In the genomic region with DNA sequence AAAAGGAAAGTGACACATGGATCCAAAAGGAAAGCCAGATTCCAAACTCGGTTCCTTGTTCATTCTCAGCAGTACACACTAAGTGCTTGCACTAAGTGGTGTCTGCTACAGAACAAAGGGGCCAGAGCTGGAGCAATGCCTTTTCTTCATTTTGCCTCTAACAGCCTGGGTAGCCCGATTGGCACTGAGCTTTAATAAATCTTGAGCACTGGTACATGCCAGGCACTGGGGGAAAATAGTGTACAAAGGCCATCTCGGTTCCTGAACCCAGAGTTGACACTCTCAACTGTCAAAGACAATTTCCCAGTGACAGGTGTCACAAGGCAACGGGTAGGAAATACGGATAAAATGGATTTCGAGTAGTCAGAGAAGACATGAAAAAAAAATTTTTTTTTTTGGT, we compare ENCODE assay signal across 8 mouse cellular contexts. TPM values are rescaled to one million over a fixed set of nuclear protein-coding genes. Genes with fewer than 3 reads are reported as not detected.
DNase-seq lines count a peak whose midpoint lies in the region; ATAC-seq and TF ChIP-seq lines count a peak whose summit lies in the region.

No protein-coding gene starts in this region.

- H3K4me1 ChIP-seq in CH12.LX (ENCODE audit: control insufficient read depth in 1 of 2, insufficient read depth in 2 of 2) = peaks cover 0 to 29% of the 10 kb centered on the region in 2 experiments; a peak in 2 of 4 replicates
- no peaks in the 10 kb centered on the region for H3K4me1 ChIP-seq in forebrain, embryonic 11.5 days (replicated peaks; ENCODE audit: control insufficient read depth, insufficient read depth, low read length)
- H3K4me1 ChIP-seq in intestine, embryonic 15.5 days (replicated peaks) = no peaks in the 10 kb centered on the region
- H3K4me1 ChIP-seq in liver, embryonic 16.5 days (ENCODE audit: control insufficient read depth, low read depth, low read length) = peaks cover 17% of the 10 kb centered on the region

- TF ChIP-seq CTCF in CH12.LX (conservative IDR thresholded peaks at IDR 0.05 in 1 of 2, IDR thresholded peaks at IDR 0.05 in 1 of 2; ENCODE audit: low read depth in 2 of 2, low read length in 2 of 2) = no peak

- peak overlapping the region; percentile 80 for H3K4me2 ChIP-seq in CH12.LX (ENCODE audit: insufficient read depth, low read depth, poor library complexity, severe bottlenecking)
- peak overlapping the region; percentile 66 for H3K4me2 ChIP-seq in forebrain, embryonic 11.5 days (ENCODE audit: low read depth, low read length, severe bottlenecking)
- H3K4me2 ChIP-seq in intestine, embryonic 15.5 days (replicated peaks) = peak overlapping the region; percentile 68
- H3K4me2 ChIP-seq in liver, embryonic 16.5 days (ENCODE audit: low read depth, low read length) = peak overlapping the region; percentile 96

- no peak overlapping the region for H3K27ac ChIP-seq in CH12.LX (ENCODE audit: insufficient read depth, low read depth)
- H3K27ac ChIP-seq in forebrain, embryonic 11.5 days (ENCODE audit: low read depth, low read length) = no peak overlapping the region; the same call in 1 of the 2 replicates
- peak overlapping the region; percentile 61 for H3K27ac ChIP-seq in intestine, embryonic 15.5 days
- H3K27ac ChIP-seq in liver, embryonic 16.5 days (ENCODE audit: low read length) = peak overlapping the region; percentile 79

- ATAC-seq in forebrain, embryonic 11.5 days (replicated peaks; ENCODE audit: low FRiP score) = no peak
- ATAC-seq in intestine, embryonic 15.5 days = no peak
- no peak for ATAC-seq in liver, embryonic 16.5 days (ENCODE audit: low read depth)
- no peak for ATAC-seq in monocyte, adult 5-6 weeks (replicated peaks; ENCODE audit: insufficient number of reproducible peaks, low FRiP score, low TSS enrichment, poor library complexity, severe bottlenecking)
- ATAC-seq in CD4-positive, CD25-positive, alpha-beta regulatory T cell, adult 4 months = no peak

- dilution Hi-C loops in CH12.LX (cut with MboI; ENCODE audit: extremely low pct_ligation_motif_present, extremely low pct_unique_long_range_greater_than_20kb, low sequenced_read_pairs) = no loop called here

- H3K9ac ChIP-seq in CH12.LX (ENCODE audit: insufficient read depth, low read depth) = peak overlapping the region; percentile 89
- peak overlapping the region; percentile 66; the same call in 1 of the 2 replicates for H3K9ac ChIP-seq in forebrain, embryonic 11.5 days (ENCODE audit: low read length)
- no peak overlapping the region for H3K9ac ChIP-seq in intestine, embryonic 15.5 days
- peak overlapping the region; percentile 67 for H3K9ac ChIP-seq in liver, embryonic 16.5 days (ENCODE audit: low read depth, low read length)

- H3K79me2 ChIP-seq in CH12.LX (replicated peaks; ENCODE audit: control insufficient read depth, extremely low read depth, insufficient read depth, poor library complexity, severe bottlenecking) = peaks cover 20% of the 10 kb centered on the region

- in situ Hi-C loops in CH12.LX (cut with MboI; ENCODE audit: low pct_ligation_motif_present, low pct_unique_long_range_greater_than_20kb, low sequenced_read_pairs) = no loop called here

- TF ChIP-seq POLR2A in CH12.LX (IDR thresholded peaks at IDR 0.05; ENCODE audit: low read depth, low read length) = no peak

- no peak for TF ChIP-seq EP300 in CH12.LX (IDR thresholded peaks at IDR 0.05; ENCODE audit: low read length)

- no peaks in the 10 kb centered on the region for H3K27me3 ChIP-seq in CH12.LX (replicated peaks)
- no peaks in the 10 kb centered on the region for H3K27me3 ChIP-seq in forebrain, embryonic 11.5 days (ENCODE audit: control insufficient read depth, insufficient read depth, low read length)
- no peaks in the 10 kb centered on the region for H3K27me3 ChIP-seq in intestine, embryonic 15.5 days (replicated peaks)
- H3K27me3 ChIP-seq in liver, embryonic 16.5 days (ENCODE audit: control insufficient read depth, insufficient read depth, low read depth, low read length) = no peaks in the 10 kb centered on the region

- H3K36me3 ChIP-seq in CH12.LX (replicated peaks in 1 of 2; ENCODE audit: control insufficient read depth in 1 of 2, insufficient read depth in 1 of 2, low read length in 1 of 2) = peaks cover 9 to 19% of the 10 kb centered on the region in 2 experiments
- peaks cover 1% of the 10 kb centered on the region; the same call in 1 of the 2 replicates for H3K36me3 ChIP-seq in forebrain, embryonic 11.5 days (ENCODE audit: control insufficient read depth, insufficient read depth, low read length)
- peaks cover 5% of the 10 kb centered on the region; the same call in 1 of the 2 replicates for H3K36me3 ChIP-seq in intestine, embryonic 15.5 days
- H3K36me3 ChIP-seq in liver, embryonic 16.5 days (ENCODE audit: control insufficient read depth, insufficient read depth) = peaks cover 9% of the 10 kb centered on the region

- H3K4me3 ChIP-seq in CH12.LX (replicated peaks in 1 of 3; ENCODE audit: low read depth in 2 of 3, low read length in 2 of 3, poor library complexity in 1 of 3) = peak overlapping the region in 2 of 3 experiments; percentile 84 to 85
- H3K4me3 ChIP-seq in forebrain, embryonic 11.5 days (ENCODE audit: low read depth, low read length) = peak overlapping the region; percentile 63
- H3K4me3 ChIP-seq in intestine, embryonic 15.5 days (replicated peaks) = no peak overlapping the region; the same call in 1 of the 2 replicates
- peak overlapping the region; percentile 83 for H3K4me3 ChIP-seq in liver, embryonic 16.5 days (ENCODE audit: low read depth, low read length)

- DNase-seq in cerebellum, adult 11-12 months = peak; percentile 55
- DNase-seq in cerebellum, postnatal 36 days = no peak
- peak; percentile 5 for DNase-seq in CH12.LX (ENCODE audit: extremely low read depth)
- no peak for DNase-seq in forebrain, embryonic 11.5 days (ENCODE audit: low spot score)

- H3K9me3 ChIP-seq in CH12.LX (replicated peaks; ENCODE audit: low read length) = peaks cover 5% of the 10 kb centered on the region
- H3K9me3 ChIP-seq in forebrain, embryonic 11.5 days (ENCODE audit: control insufficient read depth, low read length) = no peaks in the 10 kb centered on the region
- H3K9me3 ChIP-seq in intestine, embryonic 15.5 days = no peaks in the 10 kb centered on the region
- no peaks in the 10 kb centered on the region for H3K9me3 ChIP-seq in liver, embryonic 16.5 days (replicated peaks; ENCODE audit: control insufficient read depth, low read length)

- 46% methylated on average over 6 of the region's 6 CpGs for WGBS in forebrain, embryonic 11.5 days
- WGBS in intestine, embryonic 15.5 days = 44% methylated on average over 6 of the region's 6 CpGs
- WGBS in liver, embryonic 16.5 days (ENCODE audit: insufficient replicate concordance) = 57% methylated on average over 6 of the region's 6 CpGs

- TF ChIP-seq RAD21 in CH12.LX (IDR thresholded peaks at IDR 0.05; ENCODE audit: low read depth, low read length) = no peak

TF ChIP-seq in CH12.LX, 34 proteins besides CTCF, POLR2A, EP300 and RAD21 (continues in another document):
- no peak for TF ChIP-seq MAFK (IDR thresholded peaks at IDR 0.05; ENCODE audit: insufficient replicate concordance, low read length)
- TF ChIP-seq ELF1 (IDR thresholded peaks at IDR 0.05; ENCODE audit: low read depth, low read length) = no peak
- no peak for TF ChIP-seq HCFC1 (IDR thresholded peaks at IDR 0.05; ENCODE audit: low read depth, low read length)
- TF ChIP-seq ZNF384 (IDR thresholded peaks at IDR 0.05; ENCODE audit: low read depth, low read length) = no peak
- no peak for TF ChIP-seq KAT2A (IDR thresholded peaks at IDR 0.05; ENCODE audit: insufficient replicate concordance, low read length)

RNA-seq across cellular contexts. Expression of gene Mtch2, which starts 0.8 kb away (rescaled TPM):
- 70.0 and 82.8 TPM in 2 replicates for total RNA-seq in CH12.LX (2012; rRNA removed)
- total RNA-seq in CH12.LX (2014; rRNA removed) = 158 and 173 TPM in 2 replicates
- polyA plus RNA-seq in CH12.LX (2012; ENCODE audit: insufficient read length, low read depth) = 162 and 209 TPM in 2 replicates
- polyA plus RNA-seq in forebrain, embryonic 11.5 days (2014; fragmentation: Nextera tagmentation; extraction: Ambion mirVana) = 247 and 256 TPM in 2 replicates
- 332 and 357 TPM in 2 replicates for polyA plus RNA-seq in intestine, embryonic 15.5 days (2015; fragmentation: Nextera tagmentation; extraction: Ambion mirVana)
- 109 and 117 TPM in 2 replicates for polyA plus RNA-seq in liver, embryonic 16.5 days (2015; fragmentation: Nextera tagmentation; extraction: Ambion mirVana)
- 117 to 151 TPM (median 134 TPM) in 3 replicates for total RNA-seq in monocyte, adult 5-6 weeks (2017)
- polyA plus RNA-seq in CD4-positive, CD25-positive, alpha-beta regulatory T cell, adult 4 months (2017; shearing (Covaris generic)) = 100 to 1,000 TPM; 101 to 104 TPM

RNA-seq across cellular contexts. Expression of gene C1qtnf4, which starts 39.5 kb away (rescaled TPM):
- total RNA-seq in CH12.LX (2012; rRNA removed) (not detected in 2 replicates), CH12.LX (2014; rRNA removed) (not detected in 2 replicates)
- not detected in 2 replicates for polyA plus RNA-seq in CH12.LX (2012; ENCODE audit: insufficient read length, low read depth)
- 11.3 and 15.6 TPM in 2 replicates for polyA plus RNA-seq in forebrain, embryonic 11.5 days (2014; fragmentation: Nextera tagmentation; extraction: Ambion mirVana)
- 6.9 and 8.8 TPM in 2 replicates for polyA plus RNA-seq in intestine, embryonic 15.5 days (2015; fragmentation: Nextera tagmentation; extraction: Ambion mirVana)
- polyA plus RNA-seq in liver, embryonic 16.5 days (2015; fragmentation: Nextera tagmentation; extraction: Ambion mirVana) = 1.5 and 1.6 TPM in 2 replicates
- not detected in 3 replicates for total RNA-seq in monocyte, adult 5-6 weeks (2017)
- under 1 TPM; 0.82 to 0.83 TPM for polyA plus RNA-seq in CD4-positive, CD25-positive, alpha-beta regulatory T cell, adult 4 months (2017; shearing (Covaris generic))

RNA-seq across cellular contexts. Expression of gene Kbtbd4, which starts 58.4 kb away (rescaled TPM):
- total RNA-seq in CH12.LX (2012; rRNA removed) (20.5 and 28.4 TPM in 2 replicates), CH12.LX (2014; rRNA removed) (19.5 and 20.1 TPM in 2 replicates)
- polyA plus RNA-seq in CH12.LX (2012; ENCODE audit: insufficient read length, low read depth) = 21.7 and 24.9 TPM in 2 replicates
- polyA plus RNA-seq in forebrain, embryonic 11.5 days (2014; fragmentation: Nextera tagmentation; extraction: Ambion mirVana) = 48.0 and 56.0 TPM in 2 replicates
- polyA plus RNA-seq in intestine, embryonic 15.5 days (2015; fragmentation: Nextera tagmentation; extraction: Ambion mirVana) = 27.8 and 29.8 TPM in 2 replicates
- 15.7 TPM in 2 replicates for polyA plus RNA-seq in liver, embryonic 16.5 days (2015; fragmentation: Nextera tagmentation; extraction: Ambion mirVana)
- 8.5 to 26.3 TPM (median 9.7 TPM) in 3 replicates for total RNA-seq in monocyte, adult 5-6 weeks (2017)
- polyA plus RNA-seq in CD4-positive, CD25-positive, alpha-beta regulatory T cell, adult 4 months (2017; shearing (Covaris generic)) = 10 to 100 TPM; 40.3 to 50.4 TPM

RNA-seq across cellular contexts. Expression of gene Ndufs3, which starts 58.5 kb away (rescaled TPM):
- total RNA-seq in CH12.LX (2012; rRNA removed) = 133 and 146 TPM in 2 replicates
- 182 and 195 TPM in 2 replicates for total RNA-seq in CH12.LX (2014; rRNA removed)
- 185 and 190 TPM in 2 replicates for polyA plus RNA-seq in CH12.LX (2012; ENCODE audit: insufficient read length, low read depth)
- 190 and 204 TPM in 2 replicates for polyA plus RNA-seq in forebrain, embryonic 11.5 days (2014; fragmentation: Nextera tagmentation; extraction: Ambion mirVana)
- polyA plus RNA-seq in intestine, embryonic 15.5 days (2015; fragmentation: Nextera tagmentation; extraction: Ambion mirVana) = 276 and 282 TPM in 2 replicates
- polyA plus RNA-seq in liver, embryonic 16.5 days (2015; fragmentation: Nextera tagmentation; extraction: Ambion mirVana) = 143 and 146 TPM in 2 replicates
- total RNA-seq in monocyte, adult 5-6 weeks (2017) = 58.5 to 72.9 TPM (median 61.1 TPM) in 3 replicates
- 100 to 1,000 TPM; 103 to 127 TPM for polyA plus RNA-seq in CD4-positive, CD25-positive, alpha-beta regulatory T cell, adult 4 months (2017; shearing (Covaris generic))

Comparison
In these comparisons a context has a peak if more than half of its experiments do, and no peak if none do; other contexts are left out.
1. DNase-seq: peak in cerebellum, adult 11-12 months (single experiment) and CH12.LX (single experiment); none in cerebellum, postnatal 36 days (0 of 2) and forebrain, embryonic 11.5 days (single experiment).
2. H3K27ac ChIP-seq: peak in intestine, embryonic 15.5 days (single experiment) and liver, embryonic 16.5 days (single experiment); none in CH12.LX (single experiment) and forebrain, embryonic 11.5 days (single experiment).
3. Peak in every context shown above with its lines, with median percentiles within 50 percentile points of each other: H3K4me2 ChIP-seq.